In the genomic region with DNA sequence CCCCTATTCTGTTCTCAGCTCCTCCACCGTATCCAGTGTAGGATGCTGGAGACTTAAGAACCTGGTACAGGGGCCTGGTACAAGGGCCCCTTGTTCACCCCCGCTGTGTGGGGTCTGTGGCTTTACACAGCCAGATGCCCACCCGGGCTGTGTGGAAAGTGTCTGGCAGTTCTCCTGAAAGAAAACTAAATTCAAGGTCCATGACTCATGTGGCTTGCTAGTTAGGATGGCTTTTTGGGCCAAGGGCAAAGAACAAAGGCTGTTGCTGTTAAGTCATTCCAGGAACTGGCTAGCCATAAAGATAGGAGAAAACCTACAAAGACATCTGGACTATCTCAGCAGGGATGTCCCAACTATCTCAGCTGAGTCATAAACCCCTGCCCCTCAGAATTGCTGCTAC, we compare ENCODE assay signal across 21 mouse cellular contexts.
A peak's percentile ranks its signal among the peaks of the same experiment; 100 is the strongest.
DNase-seq lines count a peak whose midpoint lies in the region; TF ChIP-seq lines count a peak whose summit lies in the region.
"Had no signal": no experiment of that assay in that cellular context is flagged by ENCODE, and none has a peak within 500 bp of the region (broad histone marks: within the 10 kb centered on the region; RNA-seq: fewer than 3 reads in every experiment).

No protein-coding gene starts in this region.

- H3K27ac ChIP-seq in testis, adult 2 months (ENCODE audit: control insufficient read depth, insufficient read depth, low read depth, low read length) = no peak overlapping the region
- H3K27ac ChIP-seq: embryonic facial prominence, embryonic 13.5 days; embryonic facial prominence, embryonic 15.5 days; forebrain, embryonic 10.5 days; forebrain, embryonic 12.5 days had no signal

- peak overlapping the region; percentile 82 for H3K4me3 ChIP-seq in testis, adult 2 months (ENCODE audit: control insufficient read depth, low read depth, low read length)
- H3K4me3 ChIP-seq: embryonic facial prominence, embryonic 13.5 days; embryonic facial prominence, embryonic 15.5 days; erythroblast, embryonic 14.5 days; forebrain, embryonic 10.5 days; forebrain, embryonic 12.5 days had no signal

- no peaks in the 10 kb centered on the region for H3K27me3 ChIP-seq in testis, adult 2 months (ENCODE audit: control insufficient read depth, insufficient read depth, low read length)
- H3K27me3 ChIP-seq: CH12.LX; embryonic facial prominence, embryonic 13.5 days; embryonic facial prominence, embryonic 15.5 days; forebrain, embryonic 12.5 days; Patski had no signal

- DNase-seq in adrenal gland, adult 2 months = peak; percentile 68
- no peak for DNase-seq in adrenal gland, postnatal 10 days
- DNase-seq in testis, postnatal 14 days (ENCODE audit: low spot score) = no peak
- DNase-seq in adrenal gland, postnatal 14 days = peak; percentile 36
- DNase-seq in thymus, postnatal 14 days = no peak
- DNase-seq in natural killer cell, adult 2 months (ENCODE audit: low spot score in 2 of 2) = no peak
- DNase-seq: B cell, adult 2 months; cerebellum, adult 11-12 months; cerebellum, adult 2 months; cerebellum, adult 9-10 months; cerebellum, postnatal 10 days; cerebellum, postnatal 25 days had no signal

- no peaks in the 10 kb centered on the region for H3K4me1 ChIP-seq in testis, adult 2 months (ENCODE audit: control insufficient read depth, insufficient read depth, low read length)
- H3K4me1 ChIP-seq: embryonic facial prominence, embryonic 15.5 days; forebrain, embryonic 10.5 days; forebrain, embryonic 12.5 days had no signal

- TF ChIP-seq CTCF in testis, adult 2 months (IDR thresholded peaks at IDR 0.05; ENCODE audit: control insufficient read depth, insufficient read depth, insufficient replicate concordance, low read depth, low read length) = no peak

- no peak for TF ChIP-seq POLR2A in testis, adult 2 months (IDR thresholded peaks at IDR 0.05; ENCODE audit: control insufficient read depth, low read depth, low read length)

- no peaks in the 10 kb centered on the region for H3K36me3 ChIP-seq in testis, adult 2 months (ENCODE audit: control insufficient read depth, insufficient read depth, low read length)
- H3K36me3 ChIP-seq: embryonic facial prominence, embryonic 13.5 days; embryonic facial prominence, embryonic 15.5 days; forebrain, embryonic 10.5 days; forebrain, embryonic 12.5 days; G1E had no signal

Comparison
In these comparisons a context has a peak if more than half of its experiments do, and no peak if none do; other contexts are left out.
1. DNase-seq: peak in adrenal gland, adult 2 months (single experiment) and adrenal gland, postnatal 14 days (single experiment); none in adrenal gland, postnatal 10 days (single experiment), testis, postnatal 14 days (single experiment), thymus, postnatal 14 days (single experiment) and natural killer cell, adult 2 months (0 of 2).